Mouse (Mus musculus) left cerebral cortex, adult 11 months (tissue): ENCODE data around the gene Gpc5.

Source experiments
- DNase-seq: peaks from one replicate; pipeline ENCODE4 v3.0.0; 2022; ENCODE audit warnings: low spot score

Gpc5 gene

GRCm38 (mm10) chr14:115365320-115365935 is 273.4 kb downstream of the Gpc5 start:
- DNase-seq: no peak

GRCm38 (mm10) chr14:115369611-115370167 is 277.7 kb downstream of the Gpc5 start:
- no peak for DNase-seq

GRCm38 (mm10) chr14:115371131-115371530 is 279.1 kb downstream of the Gpc5 start:
- no peak for DNase-seq

- no peak for DNase-seq
Measured at GRCm38 (mm10) chr14:115391831-115392230, 299.8 kb downstream of the Gpc5 start.

GRCm38 (mm10) chr14:115392894-115393524 is 301.0 kb downstream of the Gpc5 start:
- DNase-seq: peak; percentile 57

GRCm38 (mm10) chr14:115406596-115406995 is 314.6 kb downstream of the Gpc5 start:
- no peak for DNase-seq

- DNase-seq: no peak
Measured at GRCm38 (mm10) chr14:115407309-115407930, 315.4 kb downstream of the Gpc5 start.

- DNase-seq: no peak
Measured at GRCm38 (mm10) chr14:115410881-115411280, 318.9 kb downstream of the Gpc5 start.

- DNase-seq: no peak
Measured at GRCm38 (mm10) chr14:115411513-115412174, 319.6 kb downstream of the Gpc5 start.

GRCm38 (mm10) chr14:115412821-115413220 is 320.8 kb downstream of the Gpc5 start:
- no peak for DNase-seq

- no peak for DNase-seq
Measured at GRCm38 (mm10) chr14:115413429-115413828, 321.4 kb downstream of the Gpc5 start.

GRCm38 (mm10) chr14:115414545-115414944 is 322.5 kb downstream of the Gpc5 start:
- no peak for DNase-seq

GRCm38 (mm10) chr14:115431967-115432366 is 340.0 kb downstream of the Gpc5 start:
- no peak for DNase-seq

- DNase-seq: no peak
Measured at GRCm38 (mm10) chr14:115432368-115432767, 340.4 kb downstream of the Gpc5 start.

GRCm38 (mm10) chr14:115436617-115437016 is 344.6 kb downstream of the Gpc5 start:
- no peak for DNase-seq

- no peak for DNase-seq
Measured at GRCm38 (mm10) chr14:115444789-115445770, 353.1 kb downstream of the Gpc5 start.

GRCm38 (mm10) chr14:115450938-115451337 is 358.9 kb downstream of the Gpc5 start:
- no peak for DNase-seq

- no peak for DNase-seq
Measured at GRCm38 (mm10) chr14:115467960-115468359, 375.9 kb downstream of the Gpc5 start.

GRCm38 (mm10) chr14:115475234-115475633 is 383.2 kb downstream of the Gpc5 start:
- DNase-seq: peak; percentile 12

- no peak for DNase-seq
Measured at GRCm38 (mm10) chr14:115477360-115477759, 385.3 kb downstream of the Gpc5 start.

GRCm38 (mm10) chr14:115485090-115485489 is 393.1 kb downstream of the Gpc5 start:
- no peak for DNase-seq
